Mouse (Mus musculus) macrophage (primary cell): ENCODE data around the gene Vangl1. TPM values are rescaled to one million over a fixed set of nuclear protein-coding genes. Genes with fewer than 3 reads are reported as not detected.

Experiments
- H3K27ac ChIP-seq: fragments of 350-480 bp; formaldehyde crosslinking; 2 replicates; pipeline ENCODE4 v1.9.0; 2021
- H3K36me3 ChIP-seq: fragments of 350-480 bp; formaldehyde crosslinking; 2 replicates; pipeline ENCODE4 v1.9.0; 2021; ENCODE audit errors: inconsistent target
- H3K4me3 ChIP-seq: fragments of 350-480 bp; formaldehyde crosslinking; 2 replicates; pipeline ENCODE4 v1.9.0; 2021; ENCODE audit errors: inconsistent target
- H3K79me2 ChIP-seq: fragments of 350-480 bp; formaldehyde crosslinking; 2 replicates; pipeline ENCODE4 v1.9.0; 2021; ENCODE audit errors: inconsistent target
- WGBS: methylation state at CpG from one replicate; pipeline ENCODE4 v1.1.7; 2026; ENCODE audit warnings: inconsistent platforms; ENCODE audit not compliant: missing documents; 5-methylcytosine and 5-hydroxymethylcytosine counted together
- polyA plus RNA-seq: library from polyadenylated mRNA; stranded (reverse); fragments of 250-400 nt; gene quantifications from 3 replicates; pipeline ENCODE4 v1.2.4, GENCODE M21; 2018; ENCODE audit warnings: inconsistent platforms

The Vangl1 gene
- polyA plus RNA-seq, 1 experiment from 2014 or later: 0.65 TPM

DNA sequence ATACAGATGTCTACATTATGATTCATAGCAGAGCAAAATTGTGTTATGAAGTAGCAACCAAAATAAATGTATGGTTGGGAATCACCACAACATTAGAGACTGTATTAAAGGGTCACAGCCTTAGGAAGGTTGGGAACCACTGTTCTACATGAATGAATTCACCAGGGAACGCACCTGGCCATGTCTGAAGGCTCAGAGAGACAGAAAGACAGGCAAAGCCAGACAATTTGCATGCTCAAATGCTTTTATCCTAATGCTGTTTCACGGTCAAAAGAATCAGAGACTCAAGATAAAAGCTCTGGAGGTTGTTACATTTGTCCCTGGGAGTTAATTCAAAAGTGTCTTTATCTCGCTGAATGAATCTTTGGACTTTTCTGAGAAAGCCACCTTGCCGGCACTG is 52.6 kb downstream of the Vangl1 start:
- 83% methylated on average over 4 of the region's 4 CpGs for WGBS
- Histone ChIP-seq H3K79me2 (no peaks in the 10 kb centered on the region), H3K4me3 (no peak overlapping the region), H3K27ac (no peak overlapping the region), H3K36me3 (no peaks in the 10 kb centered on the region)

DNA sequence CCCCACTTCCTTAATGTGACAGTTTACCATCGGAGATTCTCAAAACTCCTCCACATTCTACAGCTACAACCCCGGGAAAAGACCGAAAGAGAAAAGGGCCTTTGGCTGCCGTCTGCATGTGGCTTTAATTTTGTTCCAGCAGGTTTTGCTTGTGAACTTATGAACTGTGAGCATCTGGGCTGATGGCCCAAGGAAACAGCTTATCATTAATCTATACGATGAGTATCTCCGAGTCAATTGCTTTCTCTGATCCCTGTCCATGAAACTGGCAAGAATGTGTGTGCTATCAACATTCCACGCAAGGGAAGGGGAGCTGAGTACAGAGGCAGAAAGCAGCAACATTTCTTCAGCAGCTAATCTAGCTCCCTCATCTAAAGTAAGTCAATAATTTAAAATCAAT is 54.6 kb downstream of the Vangl1 start:
- H3K36me3 ChIP-seq: no peaks in the 10 kb centered on the region
- no peaks in the 10 kb centered on the region for H3K79me2 ChIP-seq
- 88% methylated on average over 7 of the region's 7 CpGs for WGBS
- H3K27ac ChIP-seq: no peak overlapping the region
- H3K4me3 ChIP-seq: no peak overlapping the region

DNA sequence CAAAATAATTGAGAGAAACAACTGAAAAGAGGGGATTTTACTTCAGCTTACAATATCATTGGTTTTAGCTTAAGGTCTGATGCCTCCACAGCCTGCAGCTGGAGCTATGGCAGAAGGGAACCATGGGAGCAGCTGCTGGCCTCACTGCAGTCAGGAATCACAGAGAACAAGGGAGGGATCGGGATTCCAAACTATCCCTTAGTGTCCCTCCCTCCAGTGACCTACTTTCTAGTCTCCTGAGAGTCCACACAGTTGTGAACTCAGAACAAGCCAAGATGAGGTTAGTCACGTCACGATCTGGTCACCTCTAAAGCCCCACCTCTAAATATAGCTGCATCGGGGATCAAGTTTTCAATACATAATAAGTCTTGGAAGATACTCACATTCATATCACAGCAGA is 57.3 kb downstream of the Vangl1 start:
- Histone ChIP-seq H3K36me3 (no peaks in the 10 kb centered on the region), H3K4me3 (no peak overlapping the region), H3K79me2 (no peaks in the 10 kb centered on the region), H3K27ac (no peak overlapping the region)
- WGBS: 96% methylated on average over 4 of the region's 4 CpGs

DNA sequence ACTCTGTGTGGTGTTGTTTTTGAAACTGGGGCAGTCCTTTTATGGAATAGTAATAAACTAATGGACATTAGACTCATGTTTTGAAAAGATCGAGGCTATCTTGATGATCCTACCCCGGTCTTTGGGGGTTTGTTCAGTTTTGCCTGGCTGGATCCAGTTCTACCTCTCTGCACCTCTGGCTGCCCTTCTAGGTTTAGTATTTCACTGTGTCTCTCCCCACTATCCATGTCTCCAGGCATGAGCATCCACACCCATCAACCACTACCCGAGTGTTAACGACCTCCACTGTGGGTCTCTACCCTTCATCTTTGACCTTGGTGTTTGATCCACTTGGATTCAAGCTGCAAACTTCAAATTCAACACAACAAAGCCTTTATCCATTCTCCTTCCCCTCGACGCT is 58.1 kb downstream of the Vangl1 start:
- no peaks in the 10 kb centered on the region for H3K36me3 ChIP-seq
- no peak overlapping the region for H3K4me3 ChIP-seq

DNA sequence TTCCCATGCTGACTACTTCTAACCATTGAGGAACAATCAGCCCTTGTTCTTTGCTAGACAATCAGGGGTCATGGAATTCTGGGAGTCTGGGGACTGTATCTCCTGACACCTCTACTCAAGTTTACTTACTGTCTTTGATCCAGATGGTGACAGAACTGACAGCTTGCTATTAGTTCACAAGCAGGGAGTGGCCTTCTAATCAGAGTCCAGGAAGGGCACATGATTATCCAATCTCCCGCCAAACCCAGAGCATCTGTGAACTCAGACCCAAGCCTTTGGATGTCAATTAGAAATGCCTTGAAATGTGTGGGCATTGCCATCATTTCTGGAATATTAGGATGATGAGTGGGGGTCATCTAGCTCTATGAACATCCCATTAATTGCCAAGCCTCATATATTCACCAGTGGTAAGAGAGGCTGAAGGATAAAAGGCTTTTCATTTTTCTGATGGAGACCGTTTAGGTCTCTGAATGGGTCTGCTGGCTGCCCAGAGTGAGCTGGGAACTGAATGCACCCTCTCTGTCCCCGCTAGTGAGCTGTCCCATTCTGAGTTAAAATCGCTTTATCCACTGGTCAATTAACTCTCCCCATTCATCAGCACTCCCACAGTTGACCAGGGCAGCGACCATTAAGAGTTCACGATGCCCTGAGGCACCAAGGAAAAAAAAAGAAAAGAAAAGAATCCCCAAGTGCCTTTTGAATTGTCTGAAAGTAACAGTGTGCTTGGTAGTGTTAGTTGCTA is 58.7 kb downstream of the Vangl1 start:
- Histone ChIP-seq H3K36me3 (no peaks in the 10 kb centered on the region), H3K79me2 (no peaks in the 10 kb centered on the region), H3K27ac (no peak overlapping the region), H3K4me3 (no peak overlapping the region)
- WGBS: 81% methylated on average over 4 of the region's 6 CpGs

More for the DNA sequence above, 58.1 kb downstream of the Vangl1 start:
- no peaks in the 10 kb centered on the region for H3K79me2 ChIP-seq
- no peak overlapping the region for H3K27ac ChIP-seq
- 89% methylated on average over 6 of the region's 6 CpGs for WGBS

DNA sequence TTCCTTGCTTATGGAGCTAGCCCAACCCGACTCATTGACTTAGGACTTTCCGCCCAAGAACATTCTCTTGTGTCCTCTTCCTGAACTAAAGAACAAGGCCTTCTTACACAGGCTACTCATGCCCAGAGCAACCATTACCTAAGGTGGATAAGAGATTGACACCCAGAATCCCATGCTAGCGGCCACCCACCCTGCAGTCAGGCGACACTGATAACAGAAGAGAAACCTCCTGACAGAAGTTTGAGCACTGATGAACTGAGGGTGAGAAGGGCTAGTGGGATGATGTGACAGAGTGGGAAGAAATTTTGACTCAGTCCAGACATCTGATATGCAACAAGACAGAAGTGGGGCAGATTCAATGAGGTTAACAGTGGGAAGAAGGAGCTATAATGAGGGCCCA is 60.1 kb downstream of the Vangl1 start:
- no peak overlapping the region for H3K27ac ChIP-seq
- no peaks in the 10 kb centered on the region for H3K36me3 ChIP-seq
- 95% methylated on average over 4 of the region's 4 CpGs for WGBS
- H3K79me2 ChIP-seq: no peaks in the 10 kb centered on the region
- no peak overlapping the region for H3K4me3 ChIP-seq

DNA sequence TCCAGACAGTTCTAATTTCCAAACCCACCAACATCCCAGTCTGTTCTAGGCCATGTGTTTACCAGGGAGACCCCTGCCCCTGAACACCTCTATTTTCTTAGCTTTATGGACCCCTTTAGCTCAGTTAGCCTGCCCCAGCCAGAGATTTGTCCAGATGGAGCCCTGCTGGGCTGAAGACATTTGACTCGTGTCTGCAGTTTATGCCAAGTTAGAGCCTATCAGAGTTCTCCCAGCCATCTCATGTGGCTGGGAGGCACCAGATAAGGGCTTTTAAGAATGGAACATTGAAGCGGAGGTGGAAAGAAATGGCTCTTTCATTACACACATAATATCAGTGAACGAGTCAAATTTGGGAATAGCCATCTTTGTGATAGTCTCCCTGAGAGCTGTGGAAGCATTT is 61.0 kb downstream of the Vangl1 start:
- no peak overlapping the region for H3K4me3 ChIP-seq
- H3K27ac ChIP-seq: no peak overlapping the region
- H3K36me3 ChIP-seq: no peaks in the 10 kb centered on the region
- H3K79me2 ChIP-seq: no peaks in the 10 kb centered on the region
- WGBS: 90% methylated on average over 3 of the region's 3 CpGs

DNA sequence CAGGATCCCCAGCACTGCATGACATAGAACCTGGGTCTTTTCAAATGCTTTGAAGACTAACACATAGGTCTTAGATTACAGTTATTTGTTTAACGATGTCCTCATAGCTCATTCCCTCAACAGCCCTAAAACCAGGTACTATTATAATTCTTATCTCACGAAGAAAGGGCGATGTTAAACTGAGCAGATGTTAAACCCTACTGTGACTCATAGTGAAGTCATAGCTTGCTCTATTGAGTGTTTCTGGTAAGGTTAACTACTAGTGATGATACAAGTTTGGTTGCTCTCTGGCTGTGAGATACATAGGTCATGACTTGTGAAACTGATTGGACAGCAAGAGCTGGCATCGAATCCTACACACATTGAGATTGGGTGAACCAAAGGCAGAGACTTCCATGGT is 61.5 kb downstream of the Vangl1 start:
- no peaks in the 10 kb centered on the region for H3K36me3 ChIP-seq
- H3K79me2 ChIP-seq: no peaks in the 10 kb centered on the region
- H3K27ac ChIP-seq: no peak overlapping the region
- WGBS: 97% methylated on average over 4 of the region's 4 CpGs
- H3K4me3 ChIP-seq: no peak overlapping the region

DNA sequence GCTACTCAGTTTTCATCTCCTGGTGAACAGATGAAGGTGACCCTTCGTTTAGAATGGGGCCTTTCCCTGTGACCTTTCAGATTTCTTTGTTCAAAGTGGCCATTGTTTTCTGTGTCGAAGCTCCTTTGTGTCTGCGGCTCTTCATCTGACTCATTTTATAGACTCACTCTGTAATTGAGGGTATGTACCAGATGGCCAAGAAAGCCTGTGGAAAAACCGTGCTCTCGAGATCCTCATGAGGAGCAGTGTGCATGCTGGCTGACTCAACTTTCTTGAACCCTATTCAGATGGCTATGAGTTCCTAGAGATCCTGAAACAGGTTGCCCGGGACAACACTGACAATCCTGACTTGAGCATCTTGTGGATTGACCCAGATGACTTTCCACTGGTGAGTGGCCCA is 62.6 kb downstream of the Vangl1 start:
- 74% methylated on average over 6 of the region's 6 CpGs for WGBS
- Histone ChIP-seq H3K79me2 (no peaks in the 10 kb centered on the region), H3K4me3 (no peak overlapping the region), H3K27ac (no peak overlapping the region), H3K36me3 (no peaks in the 10 kb centered on the region)

DNA sequence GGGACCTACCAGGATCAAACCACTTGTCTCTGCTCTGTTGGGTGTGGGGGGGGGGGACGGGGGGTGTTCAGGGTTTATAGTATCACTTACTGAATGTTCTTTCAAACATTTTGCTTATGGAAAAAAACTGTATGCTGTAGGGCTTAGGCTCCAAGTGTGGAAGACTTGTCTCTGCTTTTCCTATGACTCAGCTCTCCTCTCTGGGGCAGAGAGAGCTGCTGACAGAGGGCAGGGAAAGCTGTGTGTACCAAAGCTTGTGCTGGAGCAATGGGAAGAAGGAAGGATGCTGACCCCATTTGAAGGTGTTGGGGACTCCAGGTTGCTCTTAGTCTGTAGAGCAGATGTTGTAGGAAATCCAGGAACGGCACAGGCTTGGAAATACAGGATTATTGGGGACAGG is 63.0 kb downstream of the Vangl1 start:
- WGBS: 100% methylated on average over 2 of the region's 2 CpGs
- Histone ChIP-seq H3K27ac (no peak overlapping the region), H3K4me3 (no peak overlapping the region), H3K79me2 (no peaks in the 10 kb centered on the region), H3K36me3 (no peaks in the 10 kb centered on the region)

DNA sequence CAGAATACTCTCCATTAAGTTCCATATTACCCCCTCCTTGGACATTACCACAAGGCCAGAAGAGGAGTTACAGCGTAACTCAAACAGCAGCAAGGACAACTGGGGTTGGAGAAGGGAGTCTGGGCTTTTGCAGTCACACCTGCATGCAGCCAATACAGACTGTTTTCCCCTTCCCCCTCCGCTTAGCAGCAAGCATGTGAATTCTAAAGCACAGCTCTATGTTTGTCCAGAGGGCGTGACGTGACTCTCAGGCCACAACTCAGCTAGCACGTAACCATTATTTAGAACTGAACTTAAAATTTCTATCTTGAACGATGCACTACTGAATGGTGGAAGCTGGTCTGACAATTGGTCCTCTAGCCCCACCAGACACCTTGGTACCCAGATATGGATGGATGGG is 63.9 kb downstream of the Vangl1 start:
- H3K27ac ChIP-seq: no peak overlapping the region
- 88% methylated on average over 6 of the region's 6 CpGs for WGBS
- H3K79me2 ChIP-seq: no peaks in the 10 kb centered on the region
- no peak overlapping the region for H3K4me3 ChIP-seq
- no peaks in the 10 kb centered on the region for H3K36me3 ChIP-seq

DNA sequence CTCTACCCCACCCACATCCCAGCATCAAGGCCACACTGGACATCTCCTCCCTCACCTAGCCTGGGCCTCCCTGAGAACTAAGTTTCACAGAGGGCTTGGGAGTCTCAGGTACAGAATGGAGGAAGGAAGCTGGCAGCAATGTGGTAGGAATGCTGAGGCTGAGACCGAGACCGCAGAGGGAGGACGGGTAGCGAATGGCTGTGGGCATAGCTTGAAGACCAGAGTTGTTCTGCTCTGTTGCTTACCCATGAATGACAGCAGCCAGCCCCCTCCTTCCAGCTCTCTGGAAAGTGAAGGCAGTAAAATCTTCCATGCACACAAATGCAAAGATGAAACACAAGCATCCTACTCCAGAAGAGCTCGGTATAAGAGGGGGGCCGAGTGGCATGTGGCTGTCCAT is 65.6 kb downstream of the Vangl1 start:
- H3K27ac ChIP-seq: no peak overlapping the region
- no peaks in the 10 kb centered on the region for H3K79me2 ChIP-seq
- WGBS: 84% methylated on average over 6 of the region's 6 CpGs
- H3K4me3 ChIP-seq: no peak overlapping the region
- no peaks in the 10 kb centered on the region for H3K36me3 ChIP-seq

DNA sequence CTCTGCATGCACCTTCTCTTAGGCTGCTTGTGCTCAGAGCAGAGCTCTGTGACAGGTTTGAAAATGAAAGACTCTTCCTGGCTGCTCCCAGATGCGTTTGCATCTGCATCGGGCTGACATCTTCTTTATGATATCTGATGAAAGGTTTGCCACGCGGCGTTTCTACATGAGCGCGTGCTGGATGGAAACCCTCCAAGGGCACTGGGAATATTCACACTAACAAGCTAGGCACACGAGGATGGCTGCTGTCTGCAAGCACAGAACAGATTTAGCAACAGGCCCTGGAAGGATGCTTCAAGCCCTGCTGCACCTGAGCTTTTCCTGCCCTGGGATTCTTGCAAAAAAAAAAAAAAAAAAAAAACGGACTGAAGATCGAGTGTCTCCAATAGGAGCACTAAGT is 67.3 kb downstream of the Vangl1 start:
- H3K4me3 ChIP-seq: no peak overlapping the region

DNA sequence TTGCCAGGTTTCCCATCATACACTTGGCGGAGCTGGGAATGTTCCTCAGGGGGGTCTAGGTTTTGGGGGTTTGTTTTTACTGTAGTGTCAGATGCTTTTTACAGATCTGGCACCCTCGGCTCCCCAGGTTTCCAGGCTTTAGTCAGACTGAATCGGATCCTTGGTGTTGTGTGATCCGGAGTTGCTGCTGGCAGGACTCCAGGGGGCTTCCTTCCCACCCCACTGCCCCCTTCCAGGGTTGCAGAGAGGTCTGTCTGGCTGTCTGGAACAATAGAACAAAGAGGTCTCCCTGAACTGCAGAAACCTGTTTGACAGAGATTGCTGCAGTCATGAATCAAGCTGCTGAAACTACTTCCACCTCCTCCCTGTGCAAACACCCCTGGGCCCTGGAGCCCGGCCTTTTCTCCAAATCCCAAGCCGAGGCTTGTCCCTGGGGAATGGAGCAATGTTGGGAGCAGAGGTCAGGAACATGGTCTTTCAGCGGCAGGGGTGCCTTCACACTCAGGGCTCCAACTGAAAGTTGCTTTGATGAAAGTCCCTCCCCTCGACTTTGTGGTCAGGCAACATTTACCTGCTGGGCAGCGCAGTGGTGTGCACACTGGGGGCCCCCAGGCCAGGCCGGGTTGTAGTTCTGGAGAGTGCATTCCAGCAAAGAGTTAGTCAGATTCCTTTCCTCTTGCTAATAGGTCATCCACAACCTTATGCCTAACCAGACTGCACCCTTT is 68.9 kb downstream of the Vangl1 start:
- Histone ChIP-seq H3K36me3 (no peaks in the 10 kb centered on the region), H3K4me3 (no peak overlapping the region), H3K79me2 (no peaks in the 10 kb centered on the region), H3K27ac (no peak overlapping the region)
- 32% methylated on average over 10 of the region's 10 CpGs for WGBS

More for the DNA sequence above, 67.3 kb downstream of the Vangl1 start:
- WGBS: 86% methylated on average over 10 of the region's 10 CpGs
- Histone ChIP-seq H3K79me2 (no peaks in the 10 kb centered on the region), H3K27ac (no peak overlapping the region), H3K36me3 (no peaks in the 10 kb centered on the region)

DNA sequence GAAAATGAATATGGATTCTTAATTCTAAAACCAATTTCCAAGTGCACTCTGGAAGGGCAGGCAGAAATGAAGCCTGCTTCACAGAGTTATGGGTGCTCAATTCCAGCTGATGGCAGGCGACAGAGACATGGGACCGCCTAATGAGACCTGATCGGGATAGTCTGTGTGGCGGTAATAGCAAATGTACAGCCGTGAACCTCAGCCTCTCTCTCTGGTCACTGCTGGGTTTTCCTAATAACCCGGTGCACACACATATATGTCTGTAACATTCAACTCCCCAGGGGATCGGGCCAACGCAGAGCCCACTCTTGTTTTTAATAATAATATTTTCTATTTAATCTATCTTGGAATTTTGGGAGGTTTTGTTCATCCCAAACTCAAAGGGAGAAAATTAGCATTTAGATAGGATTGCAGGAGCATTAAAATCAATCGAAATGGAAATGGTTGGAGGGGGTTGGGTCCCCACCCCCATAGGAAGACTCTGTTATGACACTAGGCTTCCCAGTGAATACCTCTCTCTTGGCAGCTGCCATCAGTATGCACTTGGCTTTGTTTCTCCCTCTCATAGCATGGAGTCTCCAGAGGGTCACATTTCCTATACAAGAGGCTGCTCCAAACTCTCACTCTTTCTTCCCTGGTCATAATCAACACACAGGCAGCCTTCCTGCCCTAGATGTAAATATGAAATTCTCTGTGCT is 72.7 kb downstream of the Vangl1 start:
- no peak overlapping the region for H3K27ac ChIP-seq
- H3K36me3 ChIP-seq: no peaks in the 10 kb centered on the region
- no peaks in the 10 kb centered on the region for H3K79me2 ChIP-seq
- H3K4me3 ChIP-seq: no peak overlapping the region
- WGBS: 95% methylated on average over 7 of the region's 9 CpGs
